Mouse (Mus musculus): Measurements from ENCODE around the gene Tjp2. TPM values are rescaled to one million over a fixed set of nuclear protein-coding genes. Genes with fewer than 3 reads are reported as not detected.

Gene Tjp2
- polyA plus RNA-seq, 1 experiment from 2014 or later = 4.1 TPM

DNA sequence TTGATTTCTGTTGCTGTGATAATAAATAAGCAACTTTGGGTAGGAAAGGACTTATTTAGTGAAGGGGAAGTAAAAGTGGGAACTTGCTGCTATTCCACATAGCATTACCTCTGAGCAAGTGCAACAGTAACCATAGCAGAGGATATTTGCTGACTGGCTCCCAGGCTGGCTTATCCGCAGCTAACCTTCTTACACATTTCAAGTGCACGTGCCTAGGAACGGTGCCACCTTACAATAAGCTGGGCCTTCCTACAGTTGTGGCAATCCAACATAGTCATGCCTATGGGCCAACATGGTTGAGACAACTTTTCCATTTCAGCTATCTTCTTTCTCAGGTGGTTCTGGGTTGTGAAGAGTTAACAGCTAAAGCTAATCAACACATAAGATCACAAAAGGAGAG lies 147.2 kb downstream of the Tjp2 start:
- TF ChIP-seq EP300 (IDR thresholded peaks at IDR 0.05; ENCODE audit: low read depth) (no peak), CTCF (IDR thresholded peaks at IDR 0.05; ENCODE audit: low read depth) (no peak)
- no peak overlapping the region for H3K27ac ChIP-seq (ENCODE audit: low read depth)
- H3K4me1 ChIP-seq (ENCODE audit: insufficient read depth) = no peaks in the 10 kb centered on the region
- no peak for DNase-seq
- no peak overlapping the region for H3K4me3 ChIP-seq (ENCODE audit: low read depth, low read length)
- H3K9ac ChIP-seq (replicated peaks) = no peak overlapping the region
- H3K36me3 ChIP-seq (replicated peaks; ENCODE audit: insufficient read depth, low read length) = no peaks in the 10 kb centered on the region
- H3K4me2 ChIP-seq (ENCODE audit: low read depth, low read length) = no peak overlapping the region
- no peak for ATAC-seq
- 74% methylated on average over 3 of the region's 3 CpGs for WGBS (ENCODE audit: insufficient replicate concordance)
- H3K27me3 ChIP-seq (ENCODE audit: insufficient read depth, low read length) = no peaks in the 10 kb centered on the region
- no peaks in the 10 kb centered on the region for H3K9me3 ChIP-seq (ENCODE audit: low read length)

DNA sequence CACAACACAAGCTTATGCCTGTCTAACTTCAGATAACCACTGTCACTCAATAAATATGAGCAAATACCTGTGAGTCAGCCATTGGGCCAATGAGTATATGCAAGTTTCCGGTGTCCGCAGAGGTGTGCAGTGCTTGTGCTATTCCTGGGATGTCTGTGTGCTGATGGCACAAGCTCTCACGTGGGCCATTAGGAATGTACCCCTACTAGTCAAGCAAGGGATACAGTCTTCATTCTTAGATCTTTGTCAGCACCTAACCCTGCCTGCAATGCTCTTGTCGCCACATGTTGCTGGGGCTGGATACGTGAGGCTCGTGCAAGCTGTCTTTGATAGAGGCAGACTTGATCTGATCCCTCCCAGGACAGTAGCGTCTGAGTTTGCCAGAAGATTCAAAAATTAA lies 148.3 kb downstream of the Tjp2 start:
- Histone ChIP-seq H3K4me3 (ENCODE audit: low read depth, low read length) (no peak overlapping the region), H3K9me3 (ENCODE audit: low read length) (no peaks in the 10 kb centered on the region), H3K27ac (ENCODE audit: low read depth) (no peak overlapping the region), H3K4me2 (ENCODE audit: low read depth, low read length) (no peak overlapping the region), H3K36me3 (replicated peaks; ENCODE audit: insufficient read depth, low read length) (no peaks in the 10 kb centered on the region), H3K9ac (replicated peaks) (no peak overlapping the region), H3K27me3 (ENCODE audit: insufficient read depth, low read length) (no peaks in the 10 kb centered on the region), H3K4me1 (ENCODE audit: insufficient read depth) (no peaks in the 10 kb centered on the region)
- TF ChIP-seq EP300 (IDR thresholded peaks at IDR 0.05; ENCODE audit: low read depth) (no peak), CTCF (IDR thresholded peaks at IDR 0.05; ENCODE audit: low read depth) (no peak)
- WGBS (ENCODE audit: insufficient replicate concordance) = 84% methylated on average over 7 of the region's 7 CpGs
- ATAC-seq (no peak), DNase-seq (no peak)

DNA sequence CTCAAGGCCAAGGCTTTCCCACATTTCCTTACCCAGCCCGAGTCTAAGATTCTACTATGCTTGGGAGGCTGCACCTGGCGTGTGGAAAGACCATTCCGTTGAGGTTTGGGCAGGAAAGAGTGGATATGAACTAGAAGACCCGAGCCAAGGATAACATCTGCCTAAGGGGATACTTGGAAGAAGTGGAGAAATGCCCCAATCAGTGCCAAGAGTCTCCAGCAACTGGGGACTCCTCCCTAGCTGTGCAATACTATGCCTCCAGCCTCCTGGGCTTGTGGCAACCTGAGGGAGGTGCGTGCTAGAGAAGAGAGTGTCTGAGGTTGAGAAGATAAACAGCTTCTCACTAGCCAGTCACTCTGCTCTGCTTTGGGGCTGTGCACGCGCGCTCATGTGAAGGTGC lies 148.9 kb downstream of the Tjp2 start:
- ATAC-seq = no peak
- Histone ChIP-seq H3K4me1 (ENCODE audit: insufficient read depth) (no peaks in the 10 kb centered on the region), H3K27ac (ENCODE audit: low read depth) (no peak overlapping the region), H3K9ac (replicated peaks) (no peak overlapping the region), H3K4me3 (ENCODE audit: low read depth, low read length) (no peak overlapping the region), H3K9me3 (ENCODE audit: low read length) (no peaks in the 10 kb centered on the region), H3K4me2 (ENCODE audit: low read depth, low read length) (no peak overlapping the region), H3K27me3 (ENCODE audit: insufficient read depth, low read length) (no peaks in the 10 kb centered on the region), H3K36me3 (replicated peaks; ENCODE audit: insufficient read depth, low read length) (no peaks in the 10 kb centered on the region)
- DNase-seq = no peak
- TF ChIP-seq CTCF (IDR thresholded peaks at IDR 0.05; ENCODE audit: low read depth) (no peak), EP300 (IDR thresholded peaks at IDR 0.05; ENCODE audit: low read depth) (no peak)
- WGBS (ENCODE audit: insufficient replicate concordance) = 79% methylated on average over 8 of the region's 8 CpGs

DNA sequence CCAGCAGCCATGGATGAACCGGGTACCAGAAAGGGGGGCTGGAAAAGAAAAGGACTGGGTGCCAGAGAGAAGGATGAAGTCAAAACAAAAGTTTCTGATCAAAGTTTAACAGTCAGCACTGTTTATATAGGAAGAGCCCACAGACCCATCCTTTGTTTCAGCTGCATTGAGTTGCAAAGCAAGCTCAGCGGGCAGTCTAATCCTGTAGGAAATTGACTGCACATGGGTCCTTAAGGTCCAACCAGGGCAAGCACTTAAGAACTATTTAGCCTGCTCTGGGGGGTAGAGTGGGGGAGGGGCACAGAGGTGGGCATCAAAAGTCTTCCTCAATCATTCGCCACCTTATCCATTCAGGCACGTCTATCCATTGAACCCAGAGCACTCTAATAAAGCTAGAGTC lies 151.7 kb downstream of the Tjp2 start:
- TF ChIP-seq CTCF (IDR thresholded peaks at IDR 0.05; ENCODE audit: low read depth) (no peak), EP300 (IDR thresholded peaks at IDR 0.05; ENCODE audit: low read depth) (no peak)
- 78% methylated on average over 4 of the region's 4 CpGs for WGBS (ENCODE audit: insufficient replicate concordance)
- Histone ChIP-seq H3K27ac (ENCODE audit: low read depth) (no peak overlapping the region), H3K4me2 (ENCODE audit: low read depth, low read length) (no peak overlapping the region), H3K27me3 (ENCODE audit: insufficient read depth, low read length) (no peaks in the 10 kb centered on the region), H3K4me1 (ENCODE audit: insufficient read depth) (no peaks in the 10 kb centered on the region), H3K9me3 (ENCODE audit: low read length) (no peaks in the 10 kb centered on the region), H3K9ac (replicated peaks) (no peak overlapping the region), H3K4me3 (ENCODE audit: low read depth, low read length) (no peak overlapping the region), H3K36me3 (replicated peaks; ENCODE audit: insufficient read depth, low read length) (no peaks in the 10 kb centered on the region)
- DNase-seq (no peak), ATAC-seq (no peak)

DNA sequence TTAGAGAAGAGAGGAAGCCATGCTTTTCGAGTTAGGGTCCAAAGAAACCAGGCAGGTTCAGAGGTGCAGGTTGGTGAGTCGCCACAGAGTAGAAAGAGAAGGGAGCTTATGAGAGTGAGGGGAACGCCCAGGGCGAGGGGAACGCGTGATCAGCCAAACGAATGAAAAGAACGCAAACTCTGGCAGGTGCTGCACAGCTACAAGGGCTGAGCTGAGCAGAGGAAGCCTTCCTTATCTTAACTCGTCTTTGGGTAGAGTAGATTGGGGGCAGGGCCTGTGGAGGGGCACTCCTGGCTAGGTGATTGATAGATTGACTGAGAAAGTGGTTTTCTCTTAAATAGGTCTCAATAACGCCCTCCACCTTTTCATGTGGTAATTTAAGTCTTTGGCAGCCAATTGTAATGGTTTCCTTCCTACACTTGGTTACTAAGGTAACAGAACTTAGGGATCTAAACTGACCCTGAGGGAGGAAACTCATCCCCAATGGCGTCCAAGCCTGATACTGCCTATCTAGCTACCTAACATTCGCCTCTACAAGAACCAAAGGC lies 160.4 kb downstream of the Tjp2 start:
- Histone ChIP-seq H3K4me3 (ENCODE audit: low read depth, low read length) (no peak overlapping the region), H3K27me3 (ENCODE audit: insufficient read depth, low read length) (no peaks in the 10 kb centered on the region), H3K9ac (replicated peaks) (no peak overlapping the region), H3K4me1 (ENCODE audit: insufficient read depth) (no peaks in the 10 kb centered on the region), H3K36me3 (replicated peaks; ENCODE audit: insufficient read depth, low read length) (no peaks in the 10 kb centered on the region), H3K27ac (ENCODE audit: low read depth) (no peak overlapping the region), H3K9me3 (ENCODE audit: low read length) (no peaks in the 10 kb centered on the region), H3K4me2 (ENCODE audit: low read depth, low read length) (no peak overlapping the region)
- no peak for TF ChIP-seq EP300 (IDR thresholded peaks at IDR 0.05; ENCODE audit: low read depth)
- no peak for TF ChIP-seq CTCF (IDR thresholded peaks at IDR 0.05; ENCODE audit: low read depth)
- DNase-seq (no peak), ATAC-seq (no peak)
- 53% methylated on average over 12 of the region's 12 CpGs for WGBS (ENCODE audit: insufficient replicate concordance)

DNA sequence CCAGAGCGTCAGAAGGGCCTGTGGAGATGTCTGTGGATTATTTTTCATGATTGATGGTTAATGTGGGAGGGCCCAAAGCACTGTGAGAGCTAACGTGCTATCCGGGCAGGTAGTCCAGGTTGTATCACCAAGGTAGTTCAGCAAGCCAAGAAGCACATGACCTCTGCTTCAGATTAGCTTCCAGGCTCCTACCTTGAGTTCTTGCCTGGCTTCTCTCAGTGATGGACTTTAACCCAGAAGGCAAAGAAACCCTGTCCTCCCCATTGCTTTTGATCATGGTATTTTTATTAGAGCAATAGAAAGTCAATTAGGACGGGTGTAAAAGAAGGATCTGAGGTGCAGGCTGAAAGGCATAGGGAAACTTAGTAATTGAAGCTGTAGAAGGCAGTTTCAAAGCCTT lies 161.2 kb downstream of the Tjp2 start:
- no peak for ATAC-seq
- TF ChIP-seq CTCF (IDR thresholded peaks at IDR 0.05; ENCODE audit: low read depth) = no peak
- no peak for TF ChIP-seq EP300 (IDR thresholded peaks at IDR 0.05; ENCODE audit: low read depth)
- Histone ChIP-seq H3K27ac (ENCODE audit: low read depth) (no peak overlapping the region), H3K36me3 (replicated peaks; ENCODE audit: insufficient read depth, low read length) (no peaks in the 10 kb centered on the region), H3K9ac (replicated peaks) (no peak overlapping the region), H3K4me1 (ENCODE audit: insufficient read depth) (no peaks in the 10 kb centered on the region), H3K4me3 (ENCODE audit: low read depth, low read length) (no peak overlapping the region), H3K9me3 (ENCODE audit: low read length) (no peaks in the 10 kb centered on the region), H3K4me2 (ENCODE audit: low read depth, low read length) (no peak overlapping the region), H3K27me3 (ENCODE audit: insufficient read depth, low read length) (no peaks in the 10 kb centered on the region)
- WGBS (ENCODE audit: insufficient replicate concordance) = 61% methylated on average over 4 of the region's 4 CpGs
- DNase-seq = no peak

DNA sequence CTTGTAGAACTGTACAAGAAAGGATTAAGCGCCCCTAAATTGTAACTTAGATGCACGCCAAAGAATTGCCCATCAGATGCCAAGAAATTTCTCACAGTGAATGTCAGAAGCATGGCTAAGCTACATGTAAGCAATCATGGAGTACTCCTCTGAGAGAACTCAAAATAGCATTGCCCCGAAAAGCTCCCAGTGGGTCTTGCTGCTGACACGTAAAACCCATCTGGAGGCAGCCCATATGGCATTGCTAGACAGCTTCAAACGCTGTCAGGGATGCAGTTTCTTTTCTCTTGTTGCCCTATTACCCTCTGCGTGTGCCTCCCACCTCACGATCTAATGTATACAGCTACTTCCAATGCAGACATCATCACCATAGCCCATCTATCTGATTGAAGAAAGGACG lies 166.0 kb downstream of the Tjp2 start:
- H3K27ac ChIP-seq (ENCODE audit: low read depth) = no peak overlapping the region
- no peaks in the 10 kb centered on the region for H3K9me3 ChIP-seq (ENCODE audit: low read length)
- DNase-seq = no peak
- no peaks in the 10 kb centered on the region for H3K27me3 ChIP-seq (ENCODE audit: insufficient read depth, low read length)
- H3K4me3 ChIP-seq (ENCODE audit: low read depth, low read length) = no peak overlapping the region
- no peaks in the 10 kb centered on the region for H3K4me1 ChIP-seq (ENCODE audit: insufficient read depth)
- TF ChIP-seq CTCF (IDR thresholded peaks at IDR 0.05; ENCODE audit: low read depth) = no peak
- no peak for TF ChIP-seq EP300 (IDR thresholded peaks at IDR 0.05; ENCODE audit: low read depth)
- no peak overlapping the region for H3K9ac ChIP-seq (replicated peaks)
- 80% methylated on average over 8 of the region's 8 CpGs for WGBS (ENCODE audit: insufficient replicate concordance)
- no peak for ATAC-seq
- no peaks in the 10 kb centered on the region for H3K36me3 ChIP-seq (replicated peaks; ENCODE audit: insufficient read depth, low read length)
- no peak overlapping the region for H3K4me2 ChIP-seq (ENCODE audit: low read depth, low read length)
